Mouse (Mus musculus) CH12.LX (cell line): ENCODE measurements around the gene Ano8. TPM values are rescaled to one million over a fixed set of nuclear protein-coding genes. Genes with fewer than 3 reads are reported as not detected.

Experiments
- DNase-seq: peaks from one replicate; pipeline ENCODE4 v3.0.0-alpha.2; 2013; ENCODE audit errors: extremely low read depth
- H3K27ac ChIP-seq: 2 replicates; pipeline ENCODE4 v1.5.1; 2012; ENCODE audit warnings: low read depth, mild to moderate bottlenecking, control low read depth, moderate library complexity; ENCODE audit not compliant: insufficient read depth
- H3K27me3 ChIP-seq: replicated peaks from 2 replicates; pipeline ENCODE3; 2012; ENCODE audit warnings: inconsistent platforms
- H3K36me3 ChIP-seq, 2 experiments: replicated peaks in 1 of 2; 2 replicates each; pipeline versions ENCODE3 to v1.6.1; 2012; ENCODE audit warnings: inconsistent platforms in 1 of 2, low read length in 1 of 2, mild to moderate bottlenecking in 1 of 2, mixed read lengths in 1 of 2, moderate library complexity in 1 of 2; ENCODE audit not compliant: control insufficient read depth in 1 of 2, insufficient read depth in 1 of 2
- H3K4me1 ChIP-seq, 2 experiments: 2 replicates each; pipeline ENCODE4 v1.6.1; 2012; ENCODE audit warnings: inconsistent platforms in 1 of 2, moderate library complexity in 1 of 2; ENCODE audit not compliant: insufficient read depth in 2 of 2, control insufficient read depth in 1 of 2
- H3K4me2 ChIP-seq: 2 replicates; pipeline ENCODE4 v1.6.1; 2012; ENCODE audit warnings: low read depth, mild to moderate bottlenecking, control low read depth; ENCODE audit not compliant: poor library complexity, insufficient read depth, severe bottlenecking
- H3K4me3 ChIP-seq, 3 experiments: fragments of 150-350 bp in 1 of 3; sonication (generic) in 1 of 3; replicated peaks in 1 of 3; 2 replicates each; pipeline versions ENCODE3 to v1.5.1; 2011 to 2012; ENCODE audit warnings: low read depth in 2 of 3, low read length in 2 of 3, mild to moderate bottlenecking in 2 of 3, moderate library complexity in 2 of 3, control low read depth in 1 of 3, improper control_type of control experiment in 1 of 3, inconsistent platforms in 1 of 3, mixed read lengths in 1 of 3; ENCODE audit not compliant: poor library complexity in 1 of 3
- H3K79me2 ChIP-seq: replicated peaks from 2 replicates; pipeline ENCODE4 v1.6.1; 2012; ENCODE audit warnings: mild to moderate bottlenecking, moderate library complexity; ENCODE audit not compliant: control insufficient read depth, poor library complexity, insufficient read depth, severe bottlenecking; ENCODE audit errors: extremely low read depth
- H3K9ac ChIP-seq: 2 replicates; pipeline ENCODE4 v1.6.1; 2012; ENCODE audit warnings: low read depth, mild to moderate bottlenecking, control low read depth, moderate library complexity; ENCODE audit not compliant: insufficient read depth
- H3K9me3 ChIP-seq: replicated peaks from 2 replicates; pipeline ENCODE3; 2012; ENCODE audit warnings: low read length, inconsistent platforms, mixed read lengths
- BHLHE40 ChIP-seq: IDR thresholded peaks from 2 replicates; pipeline ENCODE4 v1.6.1; 2011; ENCODE audit warnings: mild to moderate bottlenecking, low read depth, low read length, improper control_type of control experiment
- CHD1 ChIP-seq: IDR thresholded peaks from 2 replicates; pipeline ENCODE4 v1.6.1; 2012; ENCODE audit warnings: low read depth, low read length, improper control_type of control experiment, inconsistent platforms
- CHD2 ChIP-seq: IDR thresholded peaks from 2 replicates; pipeline ENCODE4 v1.6.1; 2011; ENCODE audit warnings: low read length, improper control_type of control experiment
- CTCF ChIP-seq, 2 experiments: IDR thresholded peaks in 1 of 2; conservative IDR thresholded peaks in 1 of 2; 2 replicates each; pipeline ENCODE4 v1.5.1; 2011 to 2012; ENCODE audit warnings: low read depth in 2 of 2, low read length in 2 of 2, improper control_type of control experiment in 1 of 2, inconsistent platforms in 1 of 2, mild to moderate bottlenecking in 1 of 2, moderate library complexity in 1 of 2
- E2F4 ChIP-seq: IDR thresholded peaks from 2 replicates; pipeline ENCODE4 v1.6.1; 2011; ENCODE audit warnings: low read depth, low read length, improper control_type of control experiment; ENCODE audit not compliant: insufficient replicate concordance
- ELF1 ChIP-seq: IDR thresholded peaks from 2 replicates; pipeline ENCODE4 v1.6.1; 2014; ENCODE audit warnings: low read depth, mild to moderate bottlenecking, inconsistent platforms, low read length, improper control_type of control experiment
- EP300 ChIP-seq: IDR thresholded peaks from 2 replicates; pipeline ENCODE4 v1.6.1; 2011; ENCODE audit warnings: low read length, improper control_type of control experiment
- ETS1 ChIP-seq: conservative IDR thresholded peaks from 2 replicates; pipeline ENCODE4 v1.6.1; 2012; ENCODE audit warnings: low read depth, mild to moderate bottlenecking, inconsistent platforms, low read length, improper control_type of control experiment, moderate library complexity
- GABPA ChIP-seq: IDR thresholded peaks from 2 replicates; pipeline ENCODE4 v1.6.1; 2012; ENCODE audit warnings: low read depth, low read length, improper control_type of control experiment, inconsistent platforms; ENCODE audit not compliant: insufficient replicate concordance
- HCFC1 ChIP-seq: IDR thresholded peaks from 2 replicates; pipeline ENCODE4 v1.6.1; 2012; ENCODE audit warnings: low read depth, mild to moderate bottlenecking, inconsistent platforms, low read length, improper control_type of control experiment
- IRF4 ChIP-seq: IDR thresholded peaks from 2 replicates; pipeline ENCODE4 v1.6.1; 2014; ENCODE audit warnings: low read depth, mild to moderate bottlenecking, inconsistent platforms, low read length, improper control_type of control experiment
- JUN ChIP-seq: IDR thresholded peaks from 2 replicates; pipeline ENCODE4 v1.6.1; 2011; ENCODE audit warnings: low read depth, mild to moderate bottlenecking, low read length, improper control_type of control experiment, moderate library complexity; ENCODE audit not compliant: insufficient read depth
- JUND ChIP-seq: conservative IDR thresholded peaks from 2 replicates; pipeline ENCODE4 v1.6.1; 2011; ENCODE audit warnings: low read depth, low read length, improper control_type of control experiment
- KAT2A ChIP-seq: IDR thresholded peaks from 2 replicates; pipeline ENCODE4 v1.6.1; 2012; ENCODE audit warnings: low read length, improper control_type of control experiment, inconsistent platforms; ENCODE audit not compliant: insufficient replicate concordance
- MAFK ChIP-seq: IDR thresholded peaks from 2 replicates; pipeline ENCODE4 v1.6.1; 2011; ENCODE audit warnings: low read length, improper control_type of control experiment; ENCODE audit not compliant: insufficient replicate concordance
- MAX ChIP-seq: IDR thresholded peaks from 2 replicates; pipeline ENCODE4 v1.6.1; 2011; ENCODE audit warnings: low read length, improper control_type of control experiment
- MAZ ChIP-seq: IDR thresholded peaks from 2 replicates; pipeline ENCODE4 v1.6.1; 2012; ENCODE audit warnings: low read depth, mild to moderate bottlenecking, inconsistent platforms, low read length, improper control_type of control experiment, moderate library complexity
- MEF2A ChIP-seq: IDR thresholded peaks from 2 replicates; pipeline ENCODE4 v1.6.1; 2014; ENCODE audit warnings: low read depth, mild to moderate bottlenecking, inconsistent platforms, low read length, improper control_type of control experiment, borderline replicate concordance
- MXI1 ChIP-seq: IDR thresholded peaks from 2 replicates; pipeline ENCODE4 v1.6.1; 2011; ENCODE audit warnings: mild to moderate bottlenecking, low read depth, low read length, improper control_type of control experiment
- MYC ChIP-seq: IDR thresholded peaks from 2 replicates; pipeline ENCODE4 v1.6.1; 2011; ENCODE audit warnings: low read depth, mild to moderate bottlenecking, improper control_type of control experiment, low read length
- NELFE ChIP-seq: IDR thresholded peaks from 2 replicates; pipeline ENCODE4 v1.6.1; 2011; ENCODE audit warnings: low read depth, low read length, improper control_type of control experiment
- NRF1 ChIP-seq: IDR thresholded peaks from 2 replicates; pipeline ENCODE4 v1.6.1; 2014; ENCODE audit warnings: low read depth, mild to moderate bottlenecking, inconsistent platforms, low read length, improper control_type of control experiment, moderate library complexity
- PAX5 ChIP-seq: IDR thresholded peaks from 2 replicates; pipeline ENCODE4 v1.6.1; 2012; ENCODE audit warnings: low read length, inconsistent platforms, mixed read lengths
- POLR2A ChIP-seq: IDR thresholded peaks from 2 replicates; pipeline ENCODE4 v1.6.1; 2011; ENCODE audit warnings: low read depth, mild to moderate bottlenecking, improper control_type of control experiment, low read length
- POLR2AphosphoS2 ChIP-seq: IDR thresholded peaks from 2 replicates; pipeline ENCODE4 v1.6.1; 2011; ENCODE audit warnings: low read depth, low read length, improper control_type of control experiment
- RAD21 ChIP-seq: IDR thresholded peaks from 2 replicates; pipeline ENCODE4 v1.6.1; 2011; ENCODE audit warnings: low read depth, mild to moderate bottlenecking, low read length, improper control_type of control experiment, moderate library complexity
- RCOR1 ChIP-seq: conservative IDR thresholded peaks from 2 replicates; pipeline ENCODE4 v1.6.1; 2012; ENCODE audit warnings: low read depth, mild to moderate bottlenecking, inconsistent platforms, low read length, improper control_type of control experiment
- SIN3A ChIP-seq: IDR thresholded peaks from 2 replicates; pipeline ENCODE4 v1.6.1; 2012; ENCODE audit warnings: low read length, improper control_type of control experiment, inconsistent platforms
- SMC3 ChIP-seq: IDR thresholded peaks from 2 replicates; pipeline ENCODE4 v1.6.1; 2011; ENCODE audit warnings: low read depth, low read length, improper control_type of control experiment
- TBP ChIP-seq: conservative IDR thresholded peaks from 2 replicates; pipeline ENCODE4 v1.6.1; 2011; ENCODE audit warnings: low read depth, low read length, improper control_type of control experiment
- TCF12 ChIP-seq: IDR thresholded peaks from 2 replicates; pipeline ENCODE4 v1.6.1; 2014; ENCODE audit warnings: low read depth, mild to moderate bottlenecking, inconsistent platforms, low read length, improper control_type of control experiment
- UBTF ChIP-seq: IDR thresholded peaks from 2 replicates; pipeline ENCODE4 v1.6.1; 2012; ENCODE audit warnings: low read depth, mild to moderate bottlenecking, inconsistent platforms, low read length, improper control_type of control experiment, moderate library complexity
- USF1 ChIP-seq: IDR thresholded peaks from 2 replicates; pipeline ENCODE4 v1.6.1; 2014; ENCODE audit warnings: low read depth, mild to moderate bottlenecking, inconsistent platforms, low read length, improper control_type of control experiment
- USF2 ChIP-seq: conservative IDR thresholded peaks from 2 replicates; pipeline ENCODE4 v1.6.1; 2011; ENCODE audit warnings: low read depth, low read length, improper control_type of control experiment
- ZC3H11A ChIP-seq: IDR thresholded peaks from 2 replicates; pipeline ENCODE4 v1.6.1; 2012; ENCODE audit warnings: low read depth, mild to moderate bottlenecking, inconsistent platforms, low read length, improper control_type of control experiment
- ZKSCAN1 ChIP-seq: IDR thresholded peaks from 2 replicates; pipeline ENCODE4 v1.6.1; 2012; ENCODE audit warnings: low read depth, inconsistent platforms, low read length, improper control_type of control experiment, borderline replicate concordance
- ZMIZ1 ChIP-seq: IDR thresholded peaks from 2 replicates; pipeline ENCODE4 v1.6.1; 2012; ENCODE audit warnings: low read depth, mild to moderate bottlenecking, inconsistent platforms, low read length, improper control_type of control experiment
- ZNF384 ChIP-seq: IDR thresholded peaks from 2 replicates; pipeline ENCODE4 v1.6.1; 2012; ENCODE audit warnings: low read depth, low read length, improper control_type of control experiment, inconsistent platforms
- dilution Hi-C: fragments of 300-500 bp; cut with MboI; formaldehyde crosslinking; loops from 2 replicates; pipeline ENCODE4 v1.14.3; 2020; ENCODE audit warnings: low sequenced_read_pairs; ENCODE audit not compliant: extremely low pct_unique_long_range_greater_than_20kb, extremely low pct_ligation_motif_present
- in situ Hi-C: fragments of 300-500 bp; cut with MboI; formaldehyde crosslinking; loops from 3 replicates; pipeline ENCODE4 v1.14.3; 2019; ENCODE audit warnings: low sequenced_read_pairs, low pct_ligation_motif_present, low pct_unique_long_range_greater_than_20kb, mixed read lengths
- polyA plus RNA-seq: library from polyadenylated mRNA; unstranded; fragments of >175 nt; gene quantifications from 2 replicates; pipeline ENCODE4 v1.2.1, GENCODE M21; 2012; ENCODE audit warnings: low read depth; ENCODE audit not compliant: insufficient read length
- total RNA-seq, 2 experiments: library from RNA; depleted of rRNA; stranded (reverse); fragments of 300-350 nt in 1 of 2; fragments of >200 nt in 1 of 2; gene quantifications; 2 replicates each; pipeline ENCODE4 v1.2.3; 2012 to 2014

Gene Ano8
- total and polyA plus RNA-seq, 3 experiments: 1.8 to 6.7 (median 1.9) TPM

DNA sequence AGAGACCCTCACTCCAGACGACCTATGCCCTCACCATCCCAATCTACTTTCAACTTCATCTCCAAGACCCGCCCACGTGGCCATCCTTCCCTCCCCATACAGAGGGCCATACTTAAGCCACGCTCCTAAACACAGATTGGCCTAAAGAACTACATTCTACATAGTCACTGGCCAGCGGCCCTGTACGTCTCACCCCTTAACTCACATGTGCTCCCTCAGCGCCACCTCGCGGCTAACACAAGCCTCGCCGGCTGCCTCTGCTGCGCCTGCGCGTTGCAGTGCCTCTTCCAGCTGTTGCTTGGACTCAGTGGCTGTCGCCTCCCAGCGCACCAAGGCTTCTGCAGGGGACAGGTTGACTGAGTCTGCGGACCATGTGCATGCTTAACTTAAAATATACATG is 35.9 kb upstream of the Ano8 start:
- Histone ChIP-seq H3K27me3 (peaks cover 2% of the 10 kb centered on the region), H3K4me1 (peaks cover 10 to 31% of the 10 kb centered on the region in 2 experiments), H3K4me3 (no peak overlapping the region), H3K9me3 (no peaks in the 10 kb centered on the region), H3K27ac (no peak overlapping the region), H3K4me2 (peak overlapping the region; percentile 37; the same call in 1 of the 2 replicates), H3K79me2 (no peaks in the 10 kb centered on the region), H3K36me3 (no peaks in the 10 kb centered on the region), H3K9ac (0 out of 2 replicates have a peak overlapping the region, but pooled peaks have one; percentile 13)
- in situ Hi-C loops (loop anchor here (5.0 kb wide), 1 partner anchor 34 kb away; the partner anchor contains the start of genes Ano8 and Gtpbp3), dilution Hi-C loops (no loop called here)
- peak; percentile 96 for DNase-seq
- no peak for TF ChIP-seq JUND
- TF ChIP-seq CHD1: no peak
- no peak for TF ChIP-seq POLR2AphosphoS2
- TF ChIP-seq ZC3H11A: no peak
- TF ChIP-seq PAX5: no peak
- TF ChIP-seq POLR2A: peak; percentile 35; the same call in 1 of the 2 replicates
- TF ChIP-seq MAX: peak; percentile 94
- TF ChIP-seq NELFE: 0 out of 2 replicates have a peak, but pooled peaks have one; percentile 51
- TF ChIP-seq RCOR1: no peak
- TF ChIP-seq ELF1: 0 out of 2 replicates have a peak, but pooled peaks have one; percentile 20
- no peak for TF ChIP-seq KAT2A
- peak; percentile 81 for TF ChIP-seq SMC3
- no peak for TF ChIP-seq JUN
- TF ChIP-seq ZMIZ1: no peak
- TF ChIP-seq USF1: peak; percentile 67
- peak; percentile 30; the same call in 1 of the 2 replicates for TF ChIP-seq TCF12
- TF ChIP-seq GABPA: no peak
- no peak for TF ChIP-seq E2F4
- TF ChIP-seq USF2: 0 out of 2 replicates have a peak, but pooled peaks have one; percentile 21
- TF ChIP-seq NRF1: peak; percentile 98
- peak; percentile 63 for TF ChIP-seq MXI1
- TF ChIP-seq ZNF384: no peak
- TF ChIP-seq ZKSCAN1: no peak
- TF ChIP-seq ETS1: no peak
- TF ChIP-seq CHD2: no peak; the same call in 1 of the 2 replicates
- no peak for TF ChIP-seq MAZ
- no peak for TF ChIP-seq MAFK
- TF ChIP-seq MYC: peak; percentile 97
- no peak for TF ChIP-seq EP300
- no peak for TF ChIP-seq SIN3A
- TF ChIP-seq HCFC1: peak; percentile 46; the same call in 1 of the 2 replicates
- no peak for TF ChIP-seq UBTF
- TF ChIP-seq MEF2A: no peak
- TF ChIP-seq IRF4: peak; percentile 50; the same call in 1 of the 2 replicates
- no peak for TF ChIP-seq BHLHE40
- no peak for TF ChIP-seq TBP
- peak; percentile 77 for TF ChIP-seq RAD21
- TF ChIP-seq CTCF (conservative IDR thresholded peaks at IDR 0.05 in 1 of 2, IDR thresholded peaks at IDR 0.05 in 1 of 2; ENCODE audit: low read depth in 2 of 2, low read length in 2 of 2): peak; percentile 71 to 95
